Mouse (Mus musculus): ENCODE results near the gene 4930579F01Rik. TPM values are rescaled to one million over a fixed set of nuclear protein-coding genes. Genes with fewer than 3 reads are reported as not detected.

Gene 4930579F01Rik
- polyA plus RNA-seq, 1 experiment = not detected

DNA sequence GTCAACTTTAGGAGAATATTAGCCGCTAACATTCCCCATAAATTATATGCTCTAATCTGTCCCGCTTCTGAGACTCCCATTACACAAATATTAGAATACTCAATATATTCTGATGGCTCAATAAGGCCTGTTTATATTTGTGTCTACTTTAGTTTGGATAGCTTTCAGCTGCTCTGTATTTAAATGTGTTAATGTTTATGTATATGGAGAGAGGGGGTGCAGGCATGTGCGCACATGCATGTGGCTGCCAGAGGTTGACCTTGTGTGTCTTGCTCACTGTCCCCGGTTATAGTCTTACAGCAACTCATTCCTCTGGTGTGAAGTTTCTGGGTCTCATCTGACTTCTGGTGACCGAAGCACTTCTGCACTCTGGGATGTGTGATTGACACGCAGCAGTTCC is 18.1 kb downstream of the 4930579F01Rik start:
- H3K27me3 ChIP-seq (ENCODE audit: control insufficient read depth, insufficient read depth, low read length, poor library complexity, severe bottlenecking) = no peaks in the 10 kb centered on the region
- no peak overlapping the region for H3K9ac ChIP-seq (ENCODE audit: low read depth, poor library complexity, severe bottlenecking)
- H3K27ac ChIP-seq (ENCODE audit: insufficient read depth, low read length) = no peak overlapping the region
- TF ChIP-seq POLR2A (IDR thresholded peaks at IDR 0.05; ENCODE audit: insufficient read depth, low read length) (no peak), CTCF (IDR thresholded peaks at IDR 0.05; ENCODE audit: low read depth, low read length) (no peak), EP300 (IDR thresholded peaks at IDR 0.05; ENCODE audit: insufficient read depth, low read depth, low read length) (no peak)
- H3K9me3 ChIP-seq (replicated peaks; ENCODE audit: control insufficient read depth, insufficient read depth, low read length, poor library complexity, severe bottlenecking) = peaks cover 2% of the 10 kb centered on the region; the same call in 1 of the 2 replicates
- no peak overlapping the region for H3K4me3 ChIP-seq (ENCODE audit: low read depth, low read length)
- H3K4me1 ChIP-seq (ENCODE audit: control insufficient read depth, insufficient read depth, low read length) = no peaks in the 10 kb centered on the region
- no peaks in the 10 kb centered on the region for H3K36me3 ChIP-seq (ENCODE audit: control insufficient read depth, insufficient read depth, low read length, poor library complexity, severe bottlenecking)

DNA sequence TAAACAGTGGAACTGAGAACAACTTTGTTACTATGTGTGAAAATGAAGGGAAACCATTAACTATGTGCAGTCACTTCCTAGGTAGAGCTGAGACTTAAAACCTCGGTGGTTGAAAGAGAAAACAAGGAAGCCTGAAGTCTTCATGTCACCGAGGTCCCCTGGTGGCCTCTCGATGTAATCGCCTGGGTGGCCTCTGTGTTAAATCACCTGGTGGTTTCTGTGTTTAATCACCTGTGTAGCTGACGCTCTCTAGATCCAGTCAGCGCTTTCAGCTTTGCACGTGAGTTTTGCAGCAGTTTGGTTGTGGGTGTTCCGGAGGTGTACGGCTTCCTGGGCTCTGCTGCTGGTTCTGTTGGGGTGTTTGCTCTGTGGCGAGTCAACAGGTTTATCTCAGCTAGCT is 20.3 kb downstream of the 4930579F01Rik start:
- Histone ChIP-seq H3K9me3 (replicated peaks; ENCODE audit: control insufficient read depth, insufficient read depth, low read length, poor library complexity, severe bottlenecking) (peaks cover 2% of the 10 kb centered on the region; the same call in 1 of the 2 replicates), H3K9ac (ENCODE audit: low read depth, poor library complexity, severe bottlenecking) (no peak overlapping the region), H3K27me3 (ENCODE audit: control insufficient read depth, insufficient read depth, low read length, poor library complexity, severe bottlenecking) (no peaks in the 10 kb centered on the region), H3K4me1 (ENCODE audit: control insufficient read depth, insufficient read depth, low read length) (no peaks in the 10 kb centered on the region), H3K4me3 (ENCODE audit: low read depth, low read length) (no peak overlapping the region), H3K27ac (ENCODE audit: insufficient read depth, low read length) (no peak overlapping the region), H3K36me3 (ENCODE audit: control insufficient read depth, insufficient read depth, low read length, poor library complexity, severe bottlenecking) (no peaks in the 10 kb centered on the region)
- TF ChIP-seq POLR2A (IDR thresholded peaks at IDR 0.05; ENCODE audit: insufficient read depth, low read length) = no peak
- TF ChIP-seq EP300 (IDR thresholded peaks at IDR 0.05; ENCODE audit: insufficient read depth, low read depth, low read length) = no peak
- TF ChIP-seq CTCF (IDR thresholded peaks at IDR 0.05; ENCODE audit: low read depth, low read length) = no peak

DNA sequence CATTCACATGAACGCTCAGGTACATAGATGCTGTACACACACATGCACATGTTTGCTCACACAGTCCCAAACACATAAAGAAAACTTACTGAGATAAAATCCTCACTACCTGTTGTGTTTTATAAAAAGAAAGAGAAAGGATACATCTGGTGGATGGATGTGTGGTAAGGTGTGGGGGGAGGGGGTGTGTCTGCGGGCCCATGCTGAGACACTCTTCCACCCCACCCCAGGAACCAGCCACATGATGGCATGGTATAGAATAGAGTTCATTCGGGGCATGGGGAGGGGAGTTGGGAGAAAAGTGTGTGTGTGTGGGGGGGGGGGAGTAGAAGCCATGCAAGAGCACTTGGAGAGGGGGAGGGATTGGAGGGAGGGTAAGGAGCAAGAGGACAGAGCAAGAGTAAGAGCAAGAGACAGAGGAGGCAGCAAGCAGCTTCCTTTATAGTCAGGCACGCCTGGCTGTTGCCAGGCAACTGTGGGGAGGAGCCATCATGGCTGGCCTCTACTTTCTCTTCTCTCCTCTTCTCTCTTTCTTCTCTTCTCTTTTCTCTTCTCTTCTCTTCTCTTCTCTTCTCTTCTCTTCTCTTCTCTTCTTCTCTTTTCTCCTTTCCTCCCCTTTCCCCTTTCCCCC is 31.0 kb downstream of the 4930579F01Rik start:
- Histone ChIP-seq H3K27me3 (ENCODE audit: control insufficient read depth, insufficient read depth, low read length, poor library complexity, severe bottlenecking) (no peaks in the 10 kb centered on the region), H3K4me3 (ENCODE audit: low read depth, low read length) (no peak overlapping the region), H3K4me1 (ENCODE audit: control insufficient read depth, insufficient read depth, low read length) (no peaks in the 10 kb centered on the region), H3K36me3 (ENCODE audit: control insufficient read depth, insufficient read depth, low read length, poor library complexity, severe bottlenecking) (no peaks in the 10 kb centered on the region), H3K9me3 (replicated peaks; ENCODE audit: control insufficient read depth, insufficient read depth, low read length, poor library complexity, severe bottlenecking) (peaks cover 5% of the 10 kb centered on the region; the same call in 1 of the 2 replicates), H3K9ac (ENCODE audit: low read depth, poor library complexity, severe bottlenecking) (no peak overlapping the region), H3K27ac (ENCODE audit: insufficient read depth, low read length) (no peak overlapping the region)
- TF ChIP-seq POLR2A (IDR thresholded peaks at IDR 0.05; ENCODE audit: insufficient read depth, low read length) (no peak), CTCF (IDR thresholded peaks at IDR 0.05; ENCODE audit: low read depth, low read length) (no peak), EP300 (IDR thresholded peaks at IDR 0.05; ENCODE audit: insufficient read depth, low read depth, low read length) (no peak)

DNA sequence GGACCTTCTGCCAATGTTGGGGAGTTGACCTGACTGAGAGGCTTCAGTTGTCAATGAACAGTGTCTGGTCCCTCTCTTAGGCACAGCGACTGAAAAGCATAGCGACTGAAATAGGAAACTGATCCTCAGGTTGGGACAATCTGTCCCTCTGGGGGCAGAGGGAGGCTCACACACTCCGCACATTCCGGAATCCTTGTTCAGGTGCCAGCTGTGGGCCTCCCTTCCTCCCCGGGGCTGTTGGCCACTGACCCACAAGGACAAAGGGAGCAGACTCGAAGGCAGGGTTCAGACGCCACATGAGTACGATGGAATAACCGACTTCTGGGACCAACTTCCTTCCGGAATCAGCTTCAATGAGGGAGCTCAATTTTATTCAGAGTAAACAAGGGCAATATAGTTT is 32.0 kb downstream of the 4930579F01Rik start:
- Histone ChIP-seq H3K4me1 (ENCODE audit: control insufficient read depth, insufficient read depth, low read length) (no peaks in the 10 kb centered on the region), H3K9me3 (replicated peaks; ENCODE audit: control insufficient read depth, insufficient read depth, low read length, poor library complexity, severe bottlenecking) (peaks cover 1% of the 10 kb centered on the region; the same call in 1 of the 2 replicates), H3K4me3 (ENCODE audit: low read depth, low read length) (no peak overlapping the region), H3K9ac (ENCODE audit: low read depth, poor library complexity, severe bottlenecking) (no peak overlapping the region), H3K27me3 (ENCODE audit: control insufficient read depth, insufficient read depth, low read length, poor library complexity, severe bottlenecking) (no peaks in the 10 kb centered on the region), H3K36me3 (ENCODE audit: control insufficient read depth, insufficient read depth, low read length, poor library complexity, severe bottlenecking) (no peaks in the 10 kb centered on the region), H3K27ac (ENCODE audit: insufficient read depth, low read length) (no peak overlapping the region)
- no peak for TF ChIP-seq POLR2A (IDR thresholded peaks at IDR 0.05; ENCODE audit: insufficient read depth, low read length)
- TF ChIP-seq EP300 (IDR thresholded peaks at IDR 0.05; ENCODE audit: insufficient read depth, low read depth, low read length) = no peak
- TF ChIP-seq CTCF (IDR thresholded peaks at IDR 0.05; ENCODE audit: low read depth, low read length) = no peak

DNA sequence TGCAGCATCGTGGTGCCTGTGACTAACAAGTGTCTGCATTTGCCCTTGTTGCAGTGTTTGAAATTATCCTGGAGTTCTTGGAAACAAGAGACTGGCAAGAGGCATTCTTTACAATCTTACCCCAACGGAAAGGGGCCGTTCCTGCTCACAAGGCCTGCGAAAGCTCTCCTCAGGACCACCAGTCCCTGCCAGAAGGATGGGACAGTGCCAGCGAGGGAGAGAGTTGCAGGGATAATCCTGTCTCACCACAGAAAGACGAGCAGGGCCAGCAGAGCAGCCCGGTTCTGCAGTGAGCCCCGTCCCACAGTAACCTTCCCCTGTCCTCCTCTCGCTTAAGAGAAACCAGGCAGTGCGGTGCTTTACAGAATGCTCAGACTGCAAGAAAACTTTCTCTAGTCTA is 37.0 kb downstream of the 4930579F01Rik start:
- TF ChIP-seq EP300 (IDR thresholded peaks at IDR 0.05; ENCODE audit: insufficient read depth, low read depth, low read length) = no peak
- no peak overlapping the region for H3K4me3 ChIP-seq (ENCODE audit: low read depth, low read length)

DNA sequence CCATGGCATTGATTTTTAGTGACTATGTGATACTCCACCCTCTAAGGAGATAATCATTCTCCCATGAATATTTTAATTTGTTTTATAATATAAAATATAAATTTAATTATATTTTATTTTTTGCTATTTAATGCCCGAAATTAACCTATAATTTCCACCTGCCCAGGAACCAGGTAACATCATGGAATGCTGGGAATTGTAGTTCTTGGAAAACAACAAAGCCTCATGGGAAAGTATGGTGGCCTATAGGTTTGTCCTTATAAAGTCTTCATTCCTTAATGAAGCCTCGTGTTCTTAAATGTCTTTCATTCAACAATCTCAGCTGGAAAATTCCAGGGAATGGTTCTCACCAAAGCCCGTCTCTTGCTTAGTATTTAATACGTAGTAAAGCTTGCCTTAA is 38.6 kb downstream of the 4930579F01Rik start:
- H3K27ac ChIP-seq (ENCODE audit: insufficient read depth, low read length) = no peak overlapping the region
- no peaks in the 10 kb centered on the region for H3K36me3 ChIP-seq (ENCODE audit: control insufficient read depth, insufficient read depth, low read length, poor library complexity, severe bottlenecking)
- H3K9me3 ChIP-seq (replicated peaks; ENCODE audit: control insufficient read depth, insufficient read depth, low read length, poor library complexity, severe bottlenecking) = no peaks in the 10 kb centered on the region
- no peak for TF ChIP-seq EP300 (IDR thresholded peaks at IDR 0.05; ENCODE audit: insufficient read depth, low read depth, low read length)
- no peak for TF ChIP-seq CTCF (IDR thresholded peaks at IDR 0.05; ENCODE audit: low read depth, low read length)
- no peak for TF ChIP-seq POLR2A (IDR thresholded peaks at IDR 0.05; ENCODE audit: insufficient read depth, low read length)
- no peak overlapping the region for H3K4me3 ChIP-seq (ENCODE audit: low read depth, low read length)
- H3K4me1 ChIP-seq (ENCODE audit: control insufficient read depth, insufficient read depth, low read length) = no peaks in the 10 kb centered on the region
- H3K27me3 ChIP-seq (ENCODE audit: control insufficient read depth, insufficient read depth, low read length, poor library complexity, severe bottlenecking) = no peaks in the 10 kb centered on the region
- H3K9ac ChIP-seq (ENCODE audit: low read depth, poor library complexity, severe bottlenecking) = no peak overlapping the region

More for the DNA sequence above, 37.0 kb downstream of the 4930579F01Rik start:
- H3K36me3 ChIP-seq (ENCODE audit: control insufficient read depth, insufficient read depth, low read length, poor library complexity, severe bottlenecking) = no peaks in the 10 kb centered on the region
- H3K9me3 ChIP-seq (replicated peaks; ENCODE audit: control insufficient read depth, insufficient read depth, low read length, poor library complexity, severe bottlenecking) = no peaks in the 10 kb centered on the region
- no peaks in the 10 kb centered on the region for H3K4me1 ChIP-seq (ENCODE audit: control insufficient read depth, insufficient read depth, low read length)
- H3K9ac ChIP-seq (ENCODE audit: low read depth, poor library complexity, severe bottlenecking) = no peak overlapping the region
- no peak overlapping the region for H3K27ac ChIP-seq (ENCODE audit: insufficient read depth, low read length)
- no peaks in the 10 kb centered on the region for H3K27me3 ChIP-seq (ENCODE audit: control insufficient read depth, insufficient read depth, low read length, poor library complexity, severe bottlenecking)

All from ES-Bruce4 (cell line).